Mouse (Mus musculus): ENCODE measurements around the gene A630076J17Rik. TPM values are rescaled to one million over a fixed set of nuclear protein-coding genes. Genes with fewer than 3 reads are reported as not detected.

The A630076J17Rik gene
- polyA plus RNA-seq, 1 experiment from 2014 or later = not detected

DNA sequence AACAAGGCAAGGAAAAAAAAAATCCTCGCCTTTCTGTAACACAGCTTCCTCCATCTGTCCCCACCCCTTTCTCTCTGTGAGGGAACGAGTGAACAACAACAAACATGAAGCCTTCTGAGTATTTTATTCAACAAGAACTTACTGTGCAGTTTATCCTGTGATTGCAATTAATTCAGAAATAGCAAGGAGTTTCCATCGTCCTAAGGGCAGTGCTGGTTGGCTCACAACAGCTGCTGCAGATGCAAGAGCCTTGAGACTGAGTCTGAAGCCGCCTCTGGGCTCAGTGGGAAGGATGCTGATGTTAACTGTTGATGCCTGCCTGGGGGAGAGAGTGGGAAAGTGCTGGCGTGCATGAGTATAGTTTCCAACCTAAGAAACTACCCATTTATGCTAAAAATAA lies 27.5 kb downstream of the A630076J17Rik start:
- H3K27me3 ChIP-seq (ENCODE audit: control insufficient read depth, insufficient read depth, low read length) = no peaks in the 10 kb centered on the region
- H3K4me2 ChIP-seq (replicated peaks; ENCODE audit: low read depth, low read length) = no peak overlapping the region
- H3K9ac ChIP-seq (ENCODE audit: low read depth, low read length) = no peak overlapping the region
- ATAC-seq (ENCODE audit: low FRiP score, low TSS enrichment) = no peak
- H3K4me1 ChIP-seq (ENCODE audit: control insufficient read depth, insufficient read depth, low read length) = 0 out of 2 replicates have a peak, but pooled peaks cover 3% of the 10 kb centered on the region
- H3K36me3 ChIP-seq (ENCODE audit: control insufficient read depth, insufficient read depth, low read length) = no peaks in the 10 kb centered on the region
- H3K9me3 ChIP-seq (ENCODE audit: control insufficient read depth, low read length) = no peaks in the 10 kb centered on the region
- 67% methylated on average over 5 of the region's 5 CpGs for WGBS
- no peak overlapping the region for H3K27ac ChIP-seq (ENCODE audit: low read depth, low read length)
- no peak overlapping the region for H3K4me3 ChIP-seq (ENCODE audit: low read length)

- Histone ChIP-seq H3K27me3 (ENCODE audit: control insufficient read depth, insufficient read depth, low read length) (no peaks in the 10 kb centered on the region), H3K4me1 (ENCODE audit: control insufficient read depth, insufficient read depth, low read length) (0 out of 2 replicates have a peak, but pooled peaks cover 3% of the 10 kb centered on the region), H3K9ac (ENCODE audit: low read depth, low read length) (no peak overlapping the region), H3K9me3 (ENCODE audit: control insufficient read depth, low read length) (no peaks in the 10 kb centered on the region), H3K4me2 (replicated peaks; ENCODE audit: low read depth, low read length) (no peak overlapping the region), H3K4me3 (ENCODE audit: low read length) (no peak overlapping the region), H3K27ac (ENCODE audit: low read depth, low read length) (0 out of 2 replicates have a peak overlapping the region, but pooled peaks have one; percentile 9), H3K36me3 (ENCODE audit: control insufficient read depth, insufficient read depth, low read length) (no peaks in the 10 kb centered on the region)
- peak; percentile 55; the same call in 1 of the 2 replicates for ATAC-seq (ENCODE audit: low FRiP score, low TSS enrichment)
- 33% methylated on average over 8 of the region's 8 CpGs for WGBS
Measured at GRCm38 (mm10) chr3:107260956-107261850, 30.8 kb downstream of the A630076J17Rik start.

DNA sequence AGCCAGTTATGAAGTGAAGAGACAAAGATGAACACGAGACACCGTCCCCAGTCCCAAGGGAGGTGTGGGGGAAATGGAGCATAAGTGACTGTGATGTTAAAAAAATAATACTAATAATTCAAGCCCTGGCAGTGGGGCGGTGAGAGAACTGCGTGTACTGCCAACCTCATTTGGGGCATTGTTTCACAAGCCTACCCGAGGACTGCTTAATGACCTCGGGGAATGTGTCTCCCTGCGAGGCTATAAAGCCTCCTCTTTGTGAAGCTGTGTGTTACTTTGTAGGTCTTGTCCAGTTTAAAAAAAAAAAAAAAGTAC lies 31.4 kb downstream of the A630076J17Rik start:
- no peak overlapping the region for H3K4me2 ChIP-seq (replicated peaks; ENCODE audit: low read depth, low read length)
- no peak overlapping the region for H3K27ac ChIP-seq (ENCODE audit: low read depth, low read length)
- H3K9ac ChIP-seq (ENCODE audit: low read depth, low read length) = no peak overlapping the region
- no peak for ATAC-seq (ENCODE audit: low FRiP score, low TSS enrichment)
- H3K36me3 ChIP-seq (ENCODE audit: control insufficient read depth, insufficient read depth, low read length) = no peaks in the 10 kb centered on the region
- WGBS = 22% methylated on average over 7 of the region's 7 CpGs
- no peak overlapping the region for H3K4me3 ChIP-seq (ENCODE audit: low read length)
- 0 out of 2 replicates have a peak, but pooled peaks cover 3% of the 10 kb centered on the region for H3K4me1 ChIP-seq (ENCODE audit: control insufficient read depth, insufficient read depth, low read length)
- no peaks in the 10 kb centered on the region for H3K9me3 ChIP-seq (ENCODE audit: control insufficient read depth, low read length)
- H3K27me3 ChIP-seq (ENCODE audit: control insufficient read depth, insufficient read depth, low read length) = no peaks in the 10 kb centered on the region

- WGBS = 80% methylated on average over 2 of the region's 2 CpGs
- H3K4me3 ChIP-seq (ENCODE audit: low read length) = no peak overlapping the region
- no peak overlapping the region for H3K27ac ChIP-seq (ENCODE audit: low read depth, low read length)
- H3K36me3 ChIP-seq (ENCODE audit: control insufficient read depth, insufficient read depth, low read length) = no peaks in the 10 kb centered on the region
- H3K4me2 ChIP-seq (replicated peaks; ENCODE audit: low read depth, low read length) = no peak overlapping the region
- no peaks in the 10 kb centered on the region for H3K27me3 ChIP-seq (ENCODE audit: control insufficient read depth, insufficient read depth, low read length)
- ATAC-seq (ENCODE audit: low FRiP score, low TSS enrichment) = no peak
- no peak overlapping the region for H3K9ac ChIP-seq (ENCODE audit: low read depth, low read length)
- no peaks in the 10 kb centered on the region for H3K9me3 ChIP-seq (ENCODE audit: control insufficient read depth, low read length)
- no peaks in the 10 kb centered on the region for H3K4me1 ChIP-seq (ENCODE audit: control insufficient read depth, insufficient read depth, low read length)
Measured at GRCm38 (mm10) chr3:107266814-107267345, 36.5 kb downstream of the A630076J17Rik start.

DNA sequence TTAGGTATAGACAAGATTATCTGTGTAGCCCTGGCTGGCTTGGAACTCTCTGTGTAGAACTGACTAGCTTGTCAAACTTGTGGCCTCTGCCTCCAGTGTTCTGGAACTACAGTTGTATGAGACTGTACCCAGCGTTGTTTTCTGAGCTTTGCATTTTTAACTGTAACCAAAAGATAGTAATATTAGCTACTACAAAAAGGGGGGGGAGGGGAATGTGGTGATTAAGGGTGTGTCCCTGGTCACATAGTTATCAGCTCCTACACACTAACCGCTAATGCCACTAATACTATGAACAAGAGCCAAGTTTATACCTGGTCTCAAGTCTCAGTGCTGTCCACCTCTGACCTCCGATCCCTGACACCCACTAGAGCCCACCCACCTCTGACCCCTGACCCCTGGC lies 42.0 kb downstream of the A630076J17Rik start:
- Histone ChIP-seq H3K4me2 (replicated peaks; ENCODE audit: low read depth, low read length) (no peak overlapping the region), H3K36me3 (ENCODE audit: control insufficient read depth, insufficient read depth, low read length) (no peaks in the 10 kb centered on the region), H3K9me3 (ENCODE audit: control insufficient read depth, low read length) (no peaks in the 10 kb centered on the region), H3K27ac (ENCODE audit: low read depth, low read length) (no peak overlapping the region), H3K9ac (ENCODE audit: low read depth, low read length) (no peak overlapping the region), H3K4me1 (ENCODE audit: control insufficient read depth, insufficient read depth, low read length) (no peaks in the 10 kb centered on the region), H3K4me3 (ENCODE audit: low read length) (no peak overlapping the region), H3K27me3 (ENCODE audit: control insufficient read depth, insufficient read depth, low read length) (no peaks in the 10 kb centered on the region)
- WGBS = 92% methylated on average over 3 of the region's 3 CpGs
- ATAC-seq (ENCODE audit: low FRiP score, low TSS enrichment) = no peak

DNA sequence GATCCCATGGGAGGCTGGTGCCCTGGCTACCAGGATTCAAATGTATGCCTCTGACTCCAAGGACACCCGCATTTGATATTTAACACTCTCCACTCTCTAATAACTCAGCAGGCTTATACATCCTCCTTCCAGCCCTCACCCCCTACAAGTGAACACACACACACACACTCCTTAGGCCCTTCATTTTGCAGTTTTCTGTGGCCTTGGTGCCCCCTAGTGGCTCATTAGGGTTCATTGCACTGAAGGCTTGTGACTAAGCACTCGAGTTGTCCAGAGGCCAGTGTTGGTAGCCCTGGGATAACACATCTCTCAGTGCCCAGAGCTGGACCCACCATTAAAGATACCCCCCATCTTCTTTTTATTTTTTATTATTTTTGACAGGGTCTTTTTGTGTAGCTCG lies 43.4 kb downstream of the A630076J17Rik start:
- Histone ChIP-seq H3K9me3 (ENCODE audit: control insufficient read depth, low read length) (no peaks in the 10 kb centered on the region), H3K4me1 (ENCODE audit: control insufficient read depth, insufficient read depth, low read length) (no peaks in the 10 kb centered on the region), H3K9ac (ENCODE audit: low read depth, low read length) (no peak overlapping the region), H3K4me3 (ENCODE audit: low read length) (no peak overlapping the region), H3K4me2 (replicated peaks; ENCODE audit: low read depth, low read length) (no peak overlapping the region), H3K36me3 (ENCODE audit: control insufficient read depth, insufficient read depth, low read length) (no peaks in the 10 kb centered on the region), H3K27ac (ENCODE audit: low read depth, low read length) (no peak overlapping the region), H3K27me3 (ENCODE audit: control insufficient read depth, insufficient read depth, low read length) (no peaks in the 10 kb centered on the region)
- peak; percentile 61; the same call in 1 of the 2 replicates for ATAC-seq (ENCODE audit: low FRiP score, low TSS enrichment)
- WGBS = 14% methylated on average over 3 of the region's 3 CpGs

GRCm38 (mm10) chr3:107275351-107275750 lies 44.9 kb downstream of the A630076J17Rik start:
- H3K4me1 ChIP-seq (ENCODE audit: control insufficient read depth, insufficient read depth, low read length) = peaks cover 6% of the 10 kb centered on the region; the same call in 1 of the 2 replicates
- ATAC-seq (ENCODE audit: low FRiP score, low TSS enrichment) = no peak
- no peak overlapping the region for H3K4me2 ChIP-seq (replicated peaks; ENCODE audit: low read depth, low read length)
- WGBS = 66% methylated on average over 5 of the region's 5 CpGs
- H3K9me3 ChIP-seq (ENCODE audit: control insufficient read depth, low read length) = no peaks in the 10 kb centered on the region
- no peaks in the 10 kb centered on the region for H3K27me3 ChIP-seq (ENCODE audit: control insufficient read depth, insufficient read depth, low read length)
- H3K27ac ChIP-seq (ENCODE audit: low read depth, low read length) = no peak overlapping the region
- H3K4me3 ChIP-seq (ENCODE audit: low read length) = no peak overlapping the region
- no peak overlapping the region for H3K9ac ChIP-seq (ENCODE audit: low read depth, low read length)
- no peaks in the 10 kb centered on the region for H3K36me3 ChIP-seq (ENCODE audit: control insufficient read depth, insufficient read depth, low read length)

GRCm38 (mm10) chr3:107275996-107276395 lies 45.6 kb downstream of the A630076J17Rik start:
- no peak overlapping the region for H3K4me3 ChIP-seq (ENCODE audit: low read length)
- H3K9ac ChIP-seq (ENCODE audit: low read depth, low read length) = no peak overlapping the region
- no peak for ATAC-seq (ENCODE audit: low FRiP score, low TSS enrichment)
- H3K4me1 ChIP-seq (ENCODE audit: control insufficient read depth, insufficient read depth, low read length) = peaks cover 6% of the 10 kb centered on the region; the same call in 1 of the 2 replicates
- no peaks in the 10 kb centered on the region for H3K27me3 ChIP-seq (ENCODE audit: control insufficient read depth, insufficient read depth, low read length)
- H3K36me3 ChIP-seq (ENCODE audit: control insufficient read depth, insufficient read depth, low read length) = no peaks in the 10 kb centered on the region
- H3K4me2 ChIP-seq (replicated peaks; ENCODE audit: low read depth, low read length) = no peak overlapping the region
- 51% methylated on average over 4 of the region's 4 CpGs for WGBS
- no peak overlapping the region for H3K27ac ChIP-seq (ENCODE audit: low read depth, low read length)
- no peaks in the 10 kb centered on the region for H3K9me3 ChIP-seq (ENCODE audit: control insufficient read depth, low read length)

GRCm38 (mm10) chr3:107276626-107277025 lies 46.2 kb downstream of the A630076J17Rik start:
- H3K36me3 ChIP-seq (ENCODE audit: control insufficient read depth, insufficient read depth, low read length) = no peaks in the 10 kb centered on the region
- whole genome bisulfite sequencing = 83% methylated on average over 3 of the region's 3 CpGs
- H3K9me3 ChIP-seq (ENCODE audit: control insufficient read depth, low read length) = no peaks in the 10 kb centered on the region
- no peak for ATAC-seq (ENCODE audit: low FRiP score, low TSS enrichment)
- H3K27me3 ChIP-seq (ENCODE audit: control insufficient read depth, insufficient read depth, low read length) = no peaks in the 10 kb centered on the region
- H3K9ac ChIP-seq (ENCODE audit: low read depth, low read length) = no peak overlapping the region
- H3K4me1 ChIP-seq (ENCODE audit: control insufficient read depth, insufficient read depth, low read length) = peaks cover 6% of the 10 kb centered on the region; the same call in 1 of the 2 replicates
- H3K4me3 ChIP-seq (ENCODE audit: low read length) = no peak overlapping the region
- no peak overlapping the region for H3K27ac ChIP-seq (ENCODE audit: low read depth, low read length)
- H3K4me2 ChIP-seq (replicated peaks; ENCODE audit: low read depth, low read length) = no peak overlapping the region

Measured in kidney, embryonic 14.5 days (tissue).